Mouse (Mus musculus): ENCODE results near the gene Nmt2. TPM values are rescaled to one million over a fixed set of nuclear protein-coding genes. Genes with fewer than 3 reads are reported as not detected.

Gene Nmt2
- total and polyA plus RNA-seq, 3 experiments: 3.7 to 10.4 (median 7.8) TPM

GRCm38 (mm10) chr2:3361067-3361466 is 77.1 kb downstream of the Nmt2 start:
- H3K36me3 ChIP-seq (ENCODE audit: control insufficient read depth, insufficient read depth, low read length): no peaks in the 10 kb centered on the region
- H3K79me2 ChIP-seq (replicated peaks; ENCODE audit: control insufficient read depth, insufficient read depth, low read length): no peaks in the 10 kb centered on the region
- DNase-seq: no peak
- no peak overlapping the region for H3K9ac ChIP-seq (ENCODE audit: low read depth, low read length)
- H3K4me3 ChIP-seq: no peak overlapping the region
- no peaks in the 10 kb centered on the region for H3K27me3 ChIP-seq (ENCODE audit: control insufficient read depth, insufficient read depth, low read length)
- 74% methylated on average over 3 of the region's 3 CpGs for WGBS
- no peak overlapping the region for H3K27ac ChIP-seq
- no peaks in the 10 kb centered on the region for H3K4me1 ChIP-seq (ENCODE audit: control insufficient read depth, insufficient read depth, low read length)
- no peak for TF ChIP-seq CTCF (IDR thresholded peaks at IDR 0.05)
- TF ChIP-seq POLR2A (IDR thresholded peaks at IDR 0.05; ENCODE audit: insufficient read depth, low read depth, low read length): no peak
- TF ChIP-seq EP300 (IDR thresholded peaks at IDR 0.05; ENCODE audit: insufficient read depth, low read depth, low read length): no peak
- intact Hi-C loops (cut with DNase I): no loop called here

DNA sequence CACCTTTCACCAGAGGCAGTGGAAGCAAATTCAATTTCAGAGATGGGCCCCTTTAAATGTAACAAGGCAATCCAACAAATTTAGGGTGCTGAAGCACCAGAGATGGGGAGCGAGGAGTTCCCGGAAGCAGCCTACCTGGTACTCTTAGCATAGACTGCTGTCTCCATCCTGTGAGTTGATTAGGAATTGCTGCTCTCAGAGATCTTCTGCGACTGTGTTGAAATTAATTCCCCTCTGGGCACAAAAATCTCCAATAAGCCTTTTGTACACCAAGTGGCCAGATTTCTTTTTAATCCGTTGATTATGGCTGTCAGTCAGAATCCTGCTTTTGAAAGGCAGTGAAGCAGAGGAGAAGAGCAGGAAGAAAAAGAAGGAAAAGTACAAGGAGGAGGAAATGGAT is 81.1 kb downstream of the Nmt2 start:
- Histone ChIP-seq H3K4me3 (no peak overlapping the region), H3K27ac (no peak overlapping the region), H3K9ac (ENCODE audit: low read depth, low read length) (no peak overlapping the region), H3K36me3 (ENCODE audit: control insufficient read depth, insufficient read depth, low read length) (no peaks in the 10 kb centered on the region), H3K27me3 (ENCODE audit: control insufficient read depth, insufficient read depth, low read length) (no peaks in the 10 kb centered on the region), H3K4me1 (ENCODE audit: control insufficient read depth, insufficient read depth, low read length) (no peaks in the 10 kb centered on the region), H3K79me2 (replicated peaks; ENCODE audit: control insufficient read depth, insufficient read depth, low read length) (no peaks in the 10 kb centered on the region)
- no peak for TF ChIP-seq CTCF (IDR thresholded peaks at IDR 0.05)
- no peak for TF ChIP-seq POLR2A (IDR thresholded peaks at IDR 0.05; ENCODE audit: insufficient read depth, low read depth, low read length)
- TF ChIP-seq EP300 (IDR thresholded peaks at IDR 0.05; ENCODE audit: insufficient read depth, low read depth, low read length): no peak
- no peak for DNase-seq
- intact Hi-C loops (cut with DNase I): no loop called here
- WGBS: 68% methylated on average over 4 of the region's 4 CpGs

Other genes starting within 250 kb of the Nmt2 start
- gene Fam171a1, start 170.0 kb upstream of the Nmt2 start, total RNA-seq (2021): 10 to 100 TPM; 14.1 to 14.3 TPM
- gene Fam171a1, start 170.0 kb upstream of the Nmt2 start, polyA plus RNA-seq (2012; rRNA removed): 10.8 and 19.2 TPM in 2 replicates
- 1 to 10 TPM; 4.3 to 5.8 TPM for gene Rpp38, start 48.4 kb downstream of the Nmt2 start, total RNA-seq (2021)
- gene Rpp38, start 48.4 kb downstream of the Nmt2 start, polyA plus RNA-seq (2012; rRNA removed): 2.8 and 5.4 TPM in 2 replicates
- gene Acbd7, start 52.0 kb downstream of the Nmt2 start, total RNA-seq (2021): 1 to 10 TPM; 1.1 to 1.7 TPM
- not detected in 2 replicates for gene Acbd7, start 52.0 kb downstream of the Nmt2 start, polyA plus RNA-seq (2012; rRNA removed)
- not detected for gene Olah, start 113.0 kb downstream of the Nmt2 start, total RNA-seq (2021)
- gene Olah, start 113.0 kb downstream of the Nmt2 start, polyA plus RNA-seq (2012; rRNA removed): not detected in 2 replicates
- gene Meig1, start 138.4 kb downstream of the Nmt2 start, total RNA-seq (2021): 1 to 10 TPM; 1.9 to 2.4 TPM
- 1.0 and 1.8 TPM in 2 replicates for gene Meig1, start 138.4 kb downstream of the Nmt2 start, polyA plus RNA-seq (2012; rRNA removed)
- gene Dclre1c, start 139.9 kb downstream of the Nmt2 start, total RNA-seq (2021): 1 to 10 TPM; 2.1 to 2.7 TPM
- 2.1 and 5.1 TPM in 2 replicates for gene Dclre1c, start 139.9 kb downstream of the Nmt2 start, polyA plus RNA-seq (2012; rRNA removed)
- gene Suv39h2, start 190.8 kb downstream of the Nmt2 start, total RNA-seq (2021): under 1 TPM; 0.50 to 0.96 TPM
- gene Suv39h2, start 190.8 kb downstream of the Nmt2 start, polyA plus RNA-seq (2012; rRNA removed): 0.23 and 0.73 TPM in 2 replicates
- 1 to 10 TPM in 1 of 2 experiments, under 1 TPM in 1; 0.91 to 1.0 TPM for gene Gm45902, start 228.6 kb downstream of the Nmt2 start, total RNA-seq (2021)
- 0.61 and 1.2 TPM in 2 replicates for gene Gm45902, start 228.6 kb downstream of the Nmt2 start, polyA plus RNA-seq (2012; rRNA removed)
- 10 to 100 TPM; 21.5 to 22.7 TPM for gene Hspa14, start 228.6 kb downstream of the Nmt2 start, total RNA-seq (2021)
- 16.9 and 21.5 TPM in 2 replicates for gene Hspa14, start 228.6 kb downstream of the Nmt2 start, polyA plus RNA-seq (2012; rRNA removed)
- 10 to 100 TPM; 22.1 to 30.8 TPM for gene Cdnf, start 228.8 kb downstream of the Nmt2 start, total RNA-seq (2021)
- gene Cdnf, start 228.8 kb downstream of the Nmt2 start, polyA plus RNA-seq (2012; rRNA removed): 7.0 and 15.3 TPM in 2 replicates